Mouse (Mus musculus): ENCODE measurements at regions not wholly inside any gene's neighbourhood (a gene's known extent, or its start where the extent isn't known, plus 50 kb on each side); places are given as distances from the start of the nearest gene placed in this dataset.

- no peak for DNase-seq
- intact Hi-C loops (cut with DNase I): no loop called here
Observed at GRCm38 (mm10) chr11:63545516-63545915, 376.6 kb downstream of the Hs3st3b1 start.

- intact Hi-C loops (cut with DNase I): no loop called here
- no peak for DNase-seq
Observed at GRCm38 (mm10) chr11:63560466-63560865, 361.6 kb downstream of the Hs3st3b1 start.

GRCm38 (mm10) chr11:63562696-63563095 is 359.4 kb downstream of the Hs3st3b1 start:
- DNase-seq: no peak
- intact Hi-C loops (cut with DNase I): no loop called here

- no peak for DNase-seq
- intact Hi-C loops (cut with DNase I): no loop called here
Observed at GRCm38 (mm10) chr11:63565471-63566232, 356.4 kb downstream of the Hs3st3b1 start.

- intact Hi-C loops (cut with DNase I): no loop called here
Observed at GRCm38 (mm10) chr11:63569785-63570479, 352.2 kb downstream of the Hs3st3b1 start.

GRCm38 (mm10) chr11:63570646-63571045 is 351.4 kb downstream of the Hs3st3b1 start:
- DNase-seq: no peak
- intact Hi-C loops (cut with DNase I): no loop called here

More at GRCm38 (mm10) chr11:63569785-63570479, 352.2 kb downstream of the Hs3st3b1 start:
- DNase-seq: no peak

- intact Hi-C loops (cut with DNase I): no loop called here
- DNase-seq: no peak
Observed at GRCm38 (mm10) chr11:63573271-63573670, 348.8 kb downstream of the Hs3st3b1 start.

- intact Hi-C loops (cut with DNase I): no loop called here
- no peak for DNase-seq
Observed at GRCm38 (mm10) chr11:63583321-63583720, 338.8 kb downstream of the Hs3st3b1 start.

- intact Hi-C loops (cut with DNase I): no loop called here
- DNase-seq: no peak
Observed at GRCm38 (mm10) chr11:63585216-63585869, 336.7 kb downstream of the Hs3st3b1 start.

GRCm38 (mm10) chr11:63620220-63620619 is 301.9 kb downstream of the Hs3st3b1 start:
- intact Hi-C loops (cut with DNase I): no loop called here
- DNase-seq: no peak

- no peak for DNase-seq
- intact Hi-C loops (cut with DNase I): no loop called here
Observed at GRCm38 (mm10) chr11:63630336-63630735, 291.8 kb downstream of the Hs3st3b1 start.

- DNase-seq: no peak
- intact Hi-C loops (cut with DNase I): no loop called here
Observed at GRCm38 (mm10) chr11:63657057-63657456, 265.0 kb downstream of the Hs3st3b1 start.

- intact Hi-C loops (cut with DNase I): no loop called here
- DNase-seq: no peak
Observed at GRCm38 (mm10) chr11:63665268-63665934, 256.7 kb downstream of the Hs3st3b1 start.

- intact Hi-C loops (cut with DNase I): no loop called here
- DNase-seq: no peak
Observed at GRCm38 (mm10) chr11:63670477-63670876, 251.6 kb downstream of the Hs3st3b1 start.

- intact Hi-C loops (cut with DNase I): no loop called here
- DNase-seq: no peak
Observed at GRCm38 (mm10) chr11:63671816-63672215, 250.3 kb downstream of the Hs3st3b1 start.

- intact Hi-C loops (cut with DNase I): no loop called here
Observed at GRCm38 (mm10) chr11:63677921-63678320, 244.2 kb downstream of the Hs3st3b1 start.

GRCm38 (mm10) chr11:63678382-63678905 is 243.6 kb downstream of the Hs3st3b1 start:
- no peak for DNase-seq
- intact Hi-C loops (cut with DNase I): no loop called here

More at GRCm38 (mm10) chr11:63677921-63678320, 244.2 kb downstream of the Hs3st3b1 start:
- DNase-seq: no peak

- intact Hi-C loops (cut with DNase I): no loop called here
- no peak for DNase-seq
Observed at GRCm38 (mm10) chr11:63679491-63679890, 242.6 kb downstream of the Hs3st3b1 start.

GRCm38 (mm10) chr11:63684228-63684980 is 237.7 kb downstream of the Hs3st3b1 start:
- DNase-seq: no peak
- intact Hi-C loops (cut with DNase I): no loop called here

- peak; percentile 14 to 21 for DNase-seq
- intact Hi-C loops (cut with DNase I): no loop called here
Observed at GRCm38 (mm10) chr11:63691041-63691440, 231.0 kb downstream of the Hs3st3b1 start.
